Comparison of ENCODE assay signal across 22 mouse cellular contexts in genomic region chr19:25089746-25090145, GRCm38 (mm10).
"Had no signal": no experiment of that assay in that cellular context is flagged by ENCODE, and none has a peak within 500 bp of the region (broad histone marks: within the 10 kb centered on the region; RNA-seq: fewer than 3 reads in every experiment).

No protein-coding gene starts in this region.

- DNase-seq: kidney, postnatal 4 days; left cerebral cortex, postnatal 4 days; lung, adult 18-20 months; lung, postnatal 10 days; lung, postnatal 36 days; retina, postnatal 1 day; right cerebral cortex, postnatal 25 days; spleen, adult 18-20 months; thymus, postnatal 25 days had no signal

- H3K9ac ChIP-seq: intestine, embryonic 15.5 days; kidney, embryonic 15.5 days; limb, embryonic 12.5 days; limb, embryonic 15.5 days; liver, embryonic 15.5 days; lung, embryonic 15.5 days; midbrain, embryonic 13.5 days; neural tube, embryonic 13.5 days; stomach, embryonic 15.5 days had no signal

- ATAC-seq: intestine, embryonic 15.5 days; midbrain, embryonic 13.5 days; midbrain, embryonic 16.5 days had no signal

- H3K9me3 ChIP-seq: intestine, embryonic 15.5 days; kidney, embryonic 15.5 days; limb, embryonic 12.5 days; limb, embryonic 15.5 days; liver, embryonic 15.5 days; lung, embryonic 15.5 days; megakaryocyte, embryonic 14.5 days; midbrain, embryonic 10.5 days; midbrain, embryonic 13.5 days; neural tube, embryonic 13.5 days; stomach, embryonic 15.5 days had no signal

- H3K27me3 ChIP-seq: intestine, embryonic 15.5 days; kidney, embryonic 15.5 days; limb, embryonic 12.5 days; limb, embryonic 15.5 days; liver, embryonic 15.5 days; lung, embryonic 15.5 days; megakaryocyte, embryonic 14.5 days; midbrain, embryonic 13.5 days; neural tube, embryonic 13.5 days; stomach, embryonic 15.5 days had no signal

- H3K4me2 ChIP-seq: intestine, embryonic 15.5 days; kidney, embryonic 15.5 days; limb, embryonic 12.5 days; limb, embryonic 15.5 days; liver, embryonic 15.5 days; lung, embryonic 15.5 days; midbrain, embryonic 13.5 days; neural tube, embryonic 13.5 days; stomach, embryonic 15.5 days had no signal

- H3K4me3 ChIP-seq: intestine, embryonic 15.5 days; kidney, embryonic 15.5 days; limb, embryonic 12.5 days; limb, embryonic 15.5 days; liver, embryonic 15.5 days; lung, embryonic 15.5 days; megakaryocyte, embryonic 14.5 days; midbrain, embryonic 10.5 days; midbrain, embryonic 13.5 days; myocyte; neural tube, embryonic 13.5 days; stomach, embryonic 15.5 days had no signal

- H3K27ac ChIP-seq: intestine, embryonic 15.5 days; kidney, embryonic 15.5 days; limb, embryonic 12.5 days; limb, embryonic 15.5 days; liver, embryonic 15.5 days; lung, embryonic 15.5 days; midbrain, embryonic 10.5 days; midbrain, embryonic 13.5 days; neural tube, embryonic 13.5 days; stomach, embryonic 15.5 days had no signal

- H3K36me3 ChIP-seq: intestine, embryonic 15.5 days; kidney, embryonic 15.5 days; limb, embryonic 12.5 days; limb, embryonic 15.5 days; lung, embryonic 15.5 days; midbrain, embryonic 10.5 days; midbrain, embryonic 13.5 days; neural tube, embryonic 13.5 days; stomach, embryonic 15.5 days had no signal

- H3K4me1 ChIP-seq: intestine, embryonic 15.5 days; kidney, embryonic 15.5 days; liver, embryonic 15.5 days; midbrain, embryonic 13.5 days; neural tube, embryonic 13.5 days; stomach, embryonic 15.5 days had no signal
